Mouse (Mus musculus) cerebellum, postnatal 4 days (tissue): Measurements from ENCODE around the gene Ift20.
"Not testable (repeated sequence)": the region's sequence is repeated elsewhere in the genome, so short reads cannot be mapped to it uniquely, and the experiment has no call there.

Experiments
- DNase-seq, 2 experiments: peaks; one replicate each; pipeline ENCODE4 v3.0.0; 2022; ENCODE audit warnings: low spot score in 2 of 2, mixed read lengths in 1 of 2

Gene Ift20

DNA sequence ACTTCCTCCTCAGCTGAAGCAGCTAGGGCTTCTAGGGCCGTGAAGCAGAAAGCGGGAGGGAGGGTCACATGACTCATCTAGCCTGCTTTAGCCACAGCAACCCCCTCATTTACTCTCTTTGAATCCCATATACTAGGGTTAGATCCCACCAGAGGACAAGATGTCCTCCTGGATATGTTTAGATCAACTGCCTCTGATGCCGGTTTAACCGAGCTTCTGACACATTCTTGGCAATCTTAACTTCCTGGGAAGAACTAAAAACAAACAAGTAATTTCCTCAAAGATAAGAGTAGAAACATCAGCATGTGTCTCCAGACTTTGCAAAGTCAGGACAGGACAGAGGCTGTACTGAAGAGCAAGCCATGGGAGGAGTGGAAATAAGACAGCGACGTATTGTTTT is 30.6 kb downstream of the Ift20 start:
- DNase-seq: no peak

DNA sequence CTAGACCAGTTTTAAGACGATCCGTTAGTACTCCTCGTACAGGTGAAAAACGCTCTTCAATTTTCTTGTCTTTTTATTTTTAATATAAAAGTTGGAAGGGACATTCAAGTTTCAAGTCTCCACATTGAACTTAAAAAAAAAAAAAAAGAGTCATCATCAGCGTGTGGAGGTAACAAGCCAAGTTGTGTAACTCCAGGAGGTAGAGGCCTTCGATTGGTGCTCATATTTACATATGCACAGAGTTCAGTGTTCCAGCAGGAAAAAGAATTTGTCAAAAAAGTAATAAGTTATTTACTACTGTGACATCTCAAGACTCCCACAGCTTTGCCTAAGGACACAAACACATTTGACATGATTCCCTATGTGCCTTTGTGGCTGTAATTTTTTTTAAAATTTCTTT is 31.5 kb downstream of the Ift20 start:
- no peak for DNase-seq

DNA sequence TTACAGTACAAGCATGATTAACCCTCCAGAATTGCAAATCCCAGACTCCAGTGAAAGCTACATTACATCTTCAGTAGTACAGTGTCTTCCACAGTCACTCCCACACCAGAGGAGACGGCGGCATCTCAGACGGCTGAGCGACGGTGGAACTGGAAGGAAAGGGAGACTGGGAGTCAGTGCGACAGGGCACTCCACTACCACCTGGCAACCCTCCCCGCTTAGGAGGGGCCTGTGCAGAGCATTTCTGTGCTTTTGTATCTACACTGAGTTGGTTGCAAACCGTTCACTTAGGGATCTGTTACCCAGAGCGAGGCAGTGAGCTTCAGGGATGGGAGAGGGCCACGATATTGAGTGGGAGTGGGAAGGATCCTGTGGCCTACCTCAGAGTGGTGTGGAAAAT is 32.7 kb downstream of the Ift20 start:
- no peak for DNase-seq

DNA sequence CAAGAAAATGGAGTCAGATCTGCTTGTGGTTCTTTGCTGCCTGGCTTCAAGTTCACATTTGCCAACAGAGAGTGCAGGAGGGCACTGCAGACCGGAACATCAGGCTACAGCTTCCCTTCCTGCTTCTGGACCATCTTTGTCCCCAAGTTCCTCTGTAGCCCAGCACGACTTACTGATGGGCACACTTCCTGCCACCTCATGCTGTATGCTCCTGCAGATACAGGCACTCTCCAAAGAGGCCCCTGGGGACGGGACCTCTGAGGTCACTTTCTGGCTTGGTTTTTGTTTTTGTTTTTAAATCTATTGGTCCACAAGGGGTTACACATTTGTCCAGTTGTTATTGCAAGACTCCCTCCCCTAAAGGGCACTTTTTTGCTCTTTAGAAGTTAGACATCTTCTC is 33.6 kb downstream of the Ift20 start:
- DNase-seq: no peak

DNA sequence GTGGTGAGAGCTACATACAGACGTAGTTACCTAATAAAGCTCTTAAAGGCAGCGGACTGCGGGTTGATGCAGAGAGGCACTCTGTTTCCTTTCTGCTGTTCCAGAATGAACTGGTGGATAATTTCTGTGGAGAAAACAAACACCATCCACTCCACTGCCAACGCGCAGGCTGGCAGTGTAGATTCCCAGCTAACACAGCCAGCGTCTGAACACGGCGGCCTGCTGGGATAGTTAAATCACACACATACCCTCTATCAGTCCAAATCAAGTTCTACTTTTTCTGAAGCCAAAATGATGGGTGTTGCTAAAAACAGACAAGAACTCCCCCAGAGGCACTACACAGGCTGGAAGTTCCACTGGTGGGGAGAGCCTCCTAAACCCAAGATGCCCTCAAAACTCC is 35.3 kb downstream of the Ift20 start:
- DNase-seq: no peak

DNA sequence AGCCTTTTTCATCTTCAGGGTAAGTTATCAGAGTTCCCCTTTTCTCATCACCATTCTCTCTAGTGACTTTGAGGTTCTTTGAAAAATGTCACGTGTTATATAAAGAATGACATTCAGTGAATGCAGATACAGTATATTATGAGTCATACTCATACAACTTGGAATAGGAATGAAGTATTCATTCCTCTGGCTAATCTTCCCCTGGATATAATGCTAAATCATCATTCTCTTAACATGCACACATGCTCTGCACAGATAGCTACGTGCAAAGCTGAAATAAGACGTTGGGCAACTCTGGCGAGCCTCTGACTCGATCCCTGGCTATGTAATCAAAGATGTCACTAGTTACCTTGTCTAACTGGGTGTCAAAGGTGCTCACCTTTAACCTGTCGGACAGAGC is 35.7 kb downstream of the Ift20 start:
- no peak for DNase-seq

DNA sequence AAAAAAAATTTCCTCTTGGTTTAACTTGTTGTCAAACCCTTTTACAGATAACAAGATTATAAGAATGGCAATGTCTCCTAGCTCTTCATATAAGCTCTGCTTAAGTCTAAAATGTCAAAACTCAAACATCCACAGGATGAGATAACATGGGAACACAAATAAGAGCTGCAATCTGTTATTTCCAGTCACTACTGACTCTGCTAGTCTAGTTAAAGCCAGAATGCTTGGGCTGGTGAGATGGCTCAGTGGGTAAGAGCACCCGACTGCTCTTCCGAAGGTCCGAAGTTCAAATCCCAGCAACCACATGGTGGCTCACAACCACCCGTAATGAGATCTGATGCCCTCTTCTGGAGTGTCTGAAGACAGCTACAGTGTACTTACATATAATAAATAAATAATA is 37.9 kb downstream of the Ift20 start:
- DNase-seq: not testable (repeated sequence)

DNA sequence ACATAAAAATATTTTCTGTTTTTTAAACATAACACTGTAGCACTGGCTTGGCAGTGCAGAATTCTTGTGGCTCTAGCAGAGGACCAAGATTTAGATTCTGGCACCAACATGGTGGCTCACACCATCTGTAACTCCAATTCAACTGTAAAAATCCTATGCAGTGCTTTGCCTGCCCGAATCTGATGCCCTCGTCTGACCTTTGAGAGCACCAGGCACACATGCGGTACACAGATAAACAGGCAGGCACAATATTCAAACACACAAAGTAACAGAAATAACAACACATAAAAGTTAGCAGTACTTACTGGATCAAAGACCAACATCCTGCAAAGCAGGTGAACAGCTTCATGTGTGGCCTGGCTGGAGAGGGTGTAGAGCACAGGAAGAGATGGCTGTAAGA is 38.4 kb downstream of the Ift20 start:
- no peak for DNase-seq

DNA sequence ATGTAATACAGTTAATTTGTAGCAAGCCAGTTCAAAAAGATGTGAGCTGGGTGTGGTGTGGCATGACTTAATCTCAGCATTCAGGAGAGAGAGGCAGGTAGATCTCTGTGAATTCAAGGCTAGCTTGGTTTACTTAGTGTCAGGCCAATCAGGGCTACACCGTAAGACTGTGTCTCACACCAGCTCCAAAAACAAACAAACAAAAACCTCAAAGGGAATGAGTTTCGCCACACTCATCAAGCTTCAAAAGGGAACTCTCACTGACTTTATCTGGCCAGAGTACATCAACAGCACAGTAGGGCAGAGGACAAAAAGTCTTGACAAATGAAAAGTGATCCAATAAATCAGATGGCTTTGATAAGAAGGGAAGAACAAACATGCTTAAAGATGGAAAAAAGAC is 38.8 kb downstream of the Ift20 start:
- DNase-seq: no peak

DNA sequence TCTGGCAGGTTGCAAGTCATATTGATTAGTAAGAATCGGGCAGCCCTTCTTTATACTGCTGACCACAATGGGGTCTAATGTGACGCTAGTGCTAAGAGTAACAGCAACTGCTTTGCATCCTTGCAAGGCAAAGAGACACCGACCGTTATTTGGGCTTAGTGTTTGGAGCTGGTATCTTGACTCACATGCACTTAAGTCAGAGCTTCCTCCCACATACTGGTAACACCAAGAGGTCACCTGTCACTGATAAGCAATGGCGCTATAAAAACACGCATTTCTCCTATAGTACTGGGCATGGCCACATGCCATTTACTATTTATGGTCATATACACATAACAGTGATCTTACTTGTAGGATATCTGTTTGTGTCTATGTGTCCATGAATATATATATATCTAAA is 46.7 kb downstream of the Ift20 start:
- no peak for DNase-seq

DNA sequence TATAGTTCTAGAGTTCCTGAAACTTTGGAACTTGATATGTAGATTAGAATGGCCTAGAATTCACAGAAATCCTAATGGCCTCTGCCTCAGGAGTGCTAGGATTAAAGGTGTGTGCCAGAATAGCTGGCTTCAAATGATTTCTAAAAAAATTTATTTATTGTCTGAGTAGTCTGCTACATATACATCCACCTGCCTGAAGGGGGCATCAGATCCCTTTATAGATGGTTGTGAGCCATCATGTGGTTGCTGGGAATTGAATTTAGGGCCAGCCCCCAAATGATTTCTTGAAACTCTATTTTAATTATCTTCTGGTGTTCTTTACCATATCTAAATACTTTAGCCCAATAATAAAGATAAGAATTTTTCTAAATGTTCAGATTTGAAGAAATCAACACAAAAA is 49.9 kb downstream of the Ift20 start:
- no peak for DNase-seq

DNA sequence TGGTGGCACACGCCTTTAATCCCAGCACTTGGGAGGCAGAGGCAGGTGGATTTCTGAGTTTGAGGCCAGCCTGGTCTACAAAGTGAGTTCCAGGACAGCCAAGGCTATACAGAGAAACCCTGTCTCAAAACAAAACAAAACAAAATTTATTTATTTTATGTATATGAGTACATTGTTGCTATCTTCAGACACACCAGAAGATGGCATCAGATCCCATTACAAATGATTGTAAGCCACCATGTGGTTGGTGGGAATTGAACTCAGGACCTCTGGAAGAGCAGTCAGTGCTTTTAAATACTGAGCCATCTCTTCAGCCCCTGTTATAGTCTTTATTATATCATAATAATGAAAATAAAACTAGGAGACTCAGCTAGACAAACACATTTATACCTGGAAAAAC is 51.5 kb downstream of the Ift20 start:
- not testable (repeated sequence) for DNase-seq
